ENCODE assay signal across 20 mouse cellular contexts in genomic region chr10:107805203-107805602, GRCm38 (mm10).
"Had no signal": no experiment of that assay in that cellular context is flagged by ENCODE, and none has a peak within 500 bp of the region (broad histone marks: within the 10 kb centered on the region; RNA-seq: fewer than 3 reads in every experiment).

No protein-coding gene starts in this region.

- H3K9ac ChIP-seq: kidney, embryonic 15.5 days; limb, embryonic 12.5 days; limb, embryonic 15.5 days; liver, embryonic 14.5 days; liver, postnatal 0 days; midbrain, embryonic 13.5 days; neural tube, embryonic 13.5 days; stomach, embryonic 15.5 days had no signal

- H3K4me2 ChIP-seq: kidney, embryonic 15.5 days; limb, embryonic 12.5 days; limb, embryonic 15.5 days; liver, embryonic 11.5 days; midbrain, embryonic 13.5 days; neural tube, embryonic 13.5 days; stomach, embryonic 15.5 days had no signal

- H3K9me3 ChIP-seq: kidney, embryonic 15.5 days; limb, embryonic 12.5 days; limb, embryonic 15.5 days; megakaryocyte, embryonic 14.5 days; midbrain, embryonic 10.5 days; midbrain, embryonic 13.5 days; neural tube, embryonic 13.5 days; stomach, embryonic 15.5 days had no signal

- ATAC-seq: liver, postnatal 0 days; midbrain, embryonic 13.5 days; midbrain, embryonic 16.5 days had no signal

- H3K27ac ChIP-seq: kidney, embryonic 15.5 days; limb, embryonic 12.5 days; limb, embryonic 15.5 days; liver, embryonic 14.5 days; midbrain, embryonic 10.5 days; midbrain, embryonic 13.5 days; neural tube, embryonic 13.5 days; stomach, embryonic 15.5 days had no signal

- H3K27me3 ChIP-seq: kidney, embryonic 15.5 days; limb, embryonic 12.5 days; limb, embryonic 15.5 days; megakaryocyte, embryonic 14.5 days; midbrain, embryonic 13.5 days; neural tube, embryonic 13.5 days; stomach, embryonic 15.5 days had no signal

- H3K4me1 ChIP-seq: kidney, embryonic 15.5 days; limb, embryonic 15.5 days; megakaryocyte, embryonic 14.5 days; midbrain, embryonic 10.5 days; midbrain, embryonic 13.5 days; stomach, embryonic 15.5 days had no signal

- H3K4me3 ChIP-seq: kidney, embryonic 15.5 days; limb, embryonic 12.5 days; limb, embryonic 15.5 days; megakaryocyte, embryonic 14.5 days; midbrain, embryonic 10.5 days; midbrain, embryonic 13.5 days; myocyte; neural tube, embryonic 13.5 days; stomach, embryonic 15.5 days had no signal

- DNase-seq: kidney, postnatal 10 days; kidney, postnatal 4 days; left cerebral cortex, postnatal 4 days; liver, postnatal 0 days; retina, postnatal 1 day; right cerebral cortex, postnatal 25 days; spleen, adult 18-20 months; thymus, postnatal 25 days had no signal

- H3K36me3 ChIP-seq: kidney, embryonic 15.5 days; limb, embryonic 12.5 days; limb, embryonic 15.5 days; midbrain, embryonic 10.5 days; midbrain, embryonic 13.5 days; neural tube, embryonic 13.5 days; stomach, embryonic 15.5 days had no signal
